Mouse (Mus musculus): ENCODE data around the gene St6galnac4. TPM values are rescaled to one million over a fixed set of nuclear protein-coding genes. Genes with fewer than 3 reads are reported as not detected.

Gene St6galnac4
- 8.6 and 18.7 TPM in 2 replicates for polyA plus RNA-seq (2011; ENCODE audit: insufficient read depth, insufficient read length, low replicate concordance, missing spikeins)

- TF ChIP-seq CTCF (IDR thresholded peaks at IDR 0.05; ENCODE audit: control insufficient read depth, insufficient read depth, low read length), result peak; percentile 19; the same call in 1 of the 2 replicates
- peak; percentile 52; the same call in 1 of the 2 replicates for TF ChIP-seq POLR2A (IDR thresholded peaks at IDR 0.05; ENCODE audit: borderline replicate concordance, control insufficient read depth, low read depth, low read length)
- peak within 1 kb of the TSS; percentile 67 for H3K27ac ChIP-seq (ENCODE audit: control insufficient read depth, insufficient read depth, low read depth, low read length, poor library complexity)
- H3K4me3 ChIP-seq (replicated peaks; ENCODE audit: control insufficient read depth, low read depth, low read length), result peak within 1 kb of the TSS; percentile 92
- H3K4me1 ChIP-seq (ENCODE audit: control insufficient read depth, insufficient read depth, low read length), result no peaks in the 10 kb centered on the region; the same call in 1 of the 2 replicates
- WGBS, result under 1% methylated on average over 38 of the region's 38 CpGs
Observed at GRCm38 (mm10) chr2:32586871-32587351, at the start of gene St6galnac4. St6galnac4 (plus strand) TSS chr2:32587095.

GRCm38 (mm10) chr2:32537360-32537905, 49.5 kb upstream of the St6galnac4 start:
- TF ChIP-seq POLR2A (IDR thresholded peaks at IDR 0.05; ENCODE audit: borderline replicate concordance, control insufficient read depth, low read depth, low read length) (no peak), CTCF (IDR thresholded peaks at IDR 0.05; ENCODE audit: control insufficient read depth, insufficient read depth, low read length) (no peak)
- 3% methylated on average over 9 of the region's 9 CpGs for WGBS
- Histone ChIP-seq H3K4me3 (replicated peaks; ENCODE audit: control insufficient read depth, low read depth, low read length) (peak overlapping the region; percentile 69), H3K4me1 (ENCODE audit: control insufficient read depth, insufficient read depth, low read length) (peaks cover 5% of the 10 kb centered on the region), H3K27ac (ENCODE audit: control insufficient read depth, insufficient read depth, low read depth, low read length, poor library complexity) (peak overlapping the region; percentile 96)

- TF ChIP-seq CTCF (IDR thresholded peaks at IDR 0.05; ENCODE audit: control insufficient read depth, insufficient read depth, low read length) (no peak), POLR2A (IDR thresholded peaks at IDR 0.05; ENCODE audit: borderline replicate concordance, control insufficient read depth, low read depth, low read length) (no peak)
- H3K27ac ChIP-seq (ENCODE audit: control insufficient read depth, insufficient read depth, low read depth, low read length, poor library complexity), result no peak overlapping the region
- H3K4me1 ChIP-seq (ENCODE audit: control insufficient read depth, insufficient read depth, low read length), result peaks cover 5% of the 10 kb centered on the region
- no peak overlapping the region for H3K4me3 ChIP-seq (replicated peaks; ENCODE audit: control insufficient read depth, low read depth, low read length)
- 89% methylated on average over 5 of the region's 5 CpGs for WGBS
Observed at GRCm38 (mm10) chr2:32537941-32538340, 49.0 kb upstream of the St6galnac4 start.

- H3K4me1 ChIP-seq (ENCODE audit: control insufficient read depth, insufficient read depth, low read length), result peaks cover 5% of the 10 kb centered on the region
- H3K4me3 ChIP-seq (replicated peaks; ENCODE audit: control insufficient read depth, low read depth, low read length), result no peak overlapping the region
- WGBS, result 72% methylated on average over 4 of the region's 4 CpGs
- no peak for TF ChIP-seq POLR2A (IDR thresholded peaks at IDR 0.05; ENCODE audit: borderline replicate concordance, control insufficient read depth, low read depth, low read length)
- no peak for TF ChIP-seq CTCF (IDR thresholded peaks at IDR 0.05; ENCODE audit: control insufficient read depth, insufficient read depth, low read length)
- no peak overlapping the region for H3K27ac ChIP-seq (ENCODE audit: control insufficient read depth, insufficient read depth, low read depth, low read length, poor library complexity)
Observed at GRCm38 (mm10) chr2:32538461-32538860, 48.4 kb upstream of the St6galnac4 start.

- H3K4me1 ChIP-seq (ENCODE audit: control insufficient read depth, insufficient read depth, low read length), result peaks cover 5% of the 10 kb centered on the region
- no peak overlapping the region for H3K4me3 ChIP-seq (replicated peaks; ENCODE audit: control insufficient read depth, low read depth, low read length)
- TF ChIP-seq CTCF (IDR thresholded peaks at IDR 0.05; ENCODE audit: control insufficient read depth, insufficient read depth, low read length), result no peak
- H3K27ac ChIP-seq (ENCODE audit: control insufficient read depth, insufficient read depth, low read depth, low read length, poor library complexity), result no peak overlapping the region
- WGBS, result 63% methylated on average over 14 of the region's 14 CpGs
Observed at GRCm38 (mm10) chr2:32539452-32539981, 47.4 kb upstream of the St6galnac4 start.

- TF ChIP-seq POLR2A (IDR thresholded peaks at IDR 0.05; ENCODE audit: borderline replicate concordance, control insufficient read depth, low read depth, low read length) (no peak), CTCF (IDR thresholded peaks at IDR 0.05; ENCODE audit: control insufficient read depth, insufficient read depth, low read length) (no peak)
- no peak overlapping the region for H3K4me3 ChIP-seq (replicated peaks; ENCODE audit: control insufficient read depth, low read depth, low read length)
- WGBS, result 81% methylated on average over 2 of the region's 2 CpGs
- H3K4me1 ChIP-seq (ENCODE audit: control insufficient read depth, insufficient read depth, low read length), result peaks cover 5% of the 10 kb centered on the region
- H3K27ac ChIP-seq (ENCODE audit: control insufficient read depth, insufficient read depth, low read depth, low read length, poor library complexity), result no peak overlapping the region
Observed at GRCm38 (mm10) chr2:32541333-32541908, 45.5 kb upstream of the St6galnac4 start.

- WGBS, result 26% methylated on average over 4 of the region's 4 CpGs
- H3K4me1 ChIP-seq (ENCODE audit: control insufficient read depth, insufficient read depth, low read length), result peaks cover 5% of the 10 kb centered on the region
- TF ChIP-seq POLR2A (IDR thresholded peaks at IDR 0.05; ENCODE audit: borderline replicate concordance, control insufficient read depth, low read depth, low read length) (no peak), CTCF (IDR thresholded peaks at IDR 0.05; ENCODE audit: control insufficient read depth, insufficient read depth, low read length) (no peak)
- H3K4me3 ChIP-seq (replicated peaks; ENCODE audit: control insufficient read depth, low read depth, low read length), result no peak overlapping the region
- no peak overlapping the region for H3K27ac ChIP-seq (ENCODE audit: control insufficient read depth, insufficient read depth, low read depth, low read length, poor library complexity)
Observed at GRCm38 (mm10) chr2:32541986-32542573, 44.8 kb upstream of the St6galnac4 start.

- H3K4me3 ChIP-seq (replicated peaks; ENCODE audit: control insufficient read depth, low read depth, low read length), result no peak overlapping the region
- no peak overlapping the region for H3K27ac ChIP-seq (ENCODE audit: control insufficient read depth, insufficient read depth, low read depth, low read length, poor library complexity)
- 51% methylated on average over 3 of the region's 3 CpGs for WGBS
- TF ChIP-seq CTCF (IDR thresholded peaks at IDR 0.05; ENCODE audit: control insufficient read depth, insufficient read depth, low read length) (no peak), POLR2A (IDR thresholded peaks at IDR 0.05; ENCODE audit: borderline replicate concordance, control insufficient read depth, low read depth, low read length) (no peak)
- peaks cover 4% of the 10 kb centered on the region for H3K4me1 ChIP-seq (ENCODE audit: control insufficient read depth, insufficient read depth, low read length)
Observed at GRCm38 (mm10) chr2:32543031-32543449, 43.9 kb upstream of the St6galnac4 start.
